Mouse (Mus musculus) stomach, embryonic 14.5 days (tissue): ENCODE data around the gene Ubr3. TPM values are rescaled to one million over a fixed set of nuclear protein-coding genes. Genes with fewer than 3 reads are reported as not detected.
A peak's percentile ranks its signal among the peaks of the same experiment; 100 is the strongest.

Experiments used
- ATAC-seq: fragments of 200-750 bp; cut with Nextera tagmentation; 2 replicates; pipeline ENCODE4 v1.8.0; 2017; ENCODE audit warnings: low read depth, moderate TSS enrichment; ENCODE audit not compliant: insufficient number of reproducible peaks, insufficient read depth, low FRiP score
- H3K27ac ChIP-seq: fragments of 300-500 bp; sonication (generic); 2 replicates; pipeline ENCODE4 v1.5.1; 2014; ENCODE audit warnings: mild to moderate bottlenecking, low read length, moderate library complexity, mixed read lengths
- H3K27me3 ChIP-seq: fragments of 300-500 bp; sonication (generic); 2 replicates; pipeline ENCODE4 v1.6.1; 2014; ENCODE audit warnings: low read length, control low read depth, mixed read lengths; ENCODE audit not compliant: control insufficient read depth, insufficient read depth
- H3K36me3 ChIP-seq: fragments of 300-500 bp; sonication (generic); 2 replicates; pipeline ENCODE4 v1.6.1; 2014; ENCODE audit warnings: mild to moderate bottlenecking, control low read depth, low read length, moderate library complexity, mixed read lengths; ENCODE audit not compliant: control insufficient read depth, insufficient read depth
- H3K4me1 ChIP-seq: fragments of 300-500 bp; sonication (generic); 2 replicates; pipeline ENCODE4 v1.6.1; 2014; ENCODE audit warnings: low read length, control low read depth, mixed read lengths; ENCODE audit not compliant: control insufficient read depth, insufficient read depth
- H3K4me2 ChIP-seq: fragments of 300-500 bp; sonication (generic); replicated peaks from 2 replicates; pipeline ENCODE4 v1.6.1; 2014; ENCODE audit warnings: low read depth, low read length, control low read depth
- H3K4me3 ChIP-seq: fragments of 300-500 bp; sonication (generic); 2 replicates; pipeline ENCODE4 v1.5.1; 2014; ENCODE audit warnings: low read depth, low read length, control low read depth
- H3K9ac ChIP-seq: fragments of 300-500 bp; sonication (generic); replicated peaks from 2 replicates; pipeline ENCODE4 v1.6.1; 2014; ENCODE audit warnings: low read depth, mild to moderate bottlenecking, control low read depth, low read length, moderate library complexity, mixed read lengths
- H3K9me3 ChIP-seq: fragments of 300-500 bp; sonication (generic); 2 replicates; pipeline ENCODE4 v1.6.1; 2016; ENCODE audit warnings: low read depth, low read length, control low read depth; ENCODE audit not compliant: control insufficient read depth
- WGBS: fragments of 180-500 bp; shearing (Covaris S2); extraction: QIAGEN DNeasy Blood & Tissue Kit; methylation state at CpG from one replicate; pipeline ENCODE4 v1.1.7; 2014; 5-methylcytosine and 5-hydroxymethylcytosine counted together
- polyA plus RNA-seq: library from polyadenylated mRNA; unstranded; fragments of >200 nt; fragmentation: Nextera tagmentation; extraction: Ambion mirVana; gene quantifications from 2 replicates; pipeline ENCODE4 v1.2.1, GENCODE M21; 2014

The Ubr3 gene
- polyA plus RNA-seq, 1 experiment from 2014 or later: 19.6 TPM

GRCm38 (mm10) chr2:70053803-70054202 lies 156.8 kb downstream of the Ubr3 start:
- Histone ChIP-seq H3K4me1 (no peaks in the 10 kb centered on the region), H3K9me3 (no peaks in the 10 kb centered on the region), H3K27ac (no peak overlapping the region), H3K27me3 (no peaks in the 10 kb centered on the region), H3K4me3 (no peak overlapping the region), H3K36me3 (no peaks in the 10 kb centered on the region), H3K9ac (no peak overlapping the region), H3K4me2 (no peak overlapping the region)
- WGBS: 79% methylated on average over 9 of the region's 9 CpGs
- no peak for ATAC-seq

- H3K4me3 ChIP-seq: no peak overlapping the region
- H3K9me3 ChIP-seq: no peaks in the 10 kb centered on the region
- ATAC-seq: no peak
- H3K9ac ChIP-seq: no peak overlapping the region
- 91% methylated on average over 4 of the region's 4 CpGs for WGBS
- no peaks in the 10 kb centered on the region for H3K36me3 ChIP-seq
- H3K27me3 ChIP-seq: no peaks in the 10 kb centered on the region
- H3K4me2 ChIP-seq: no peak overlapping the region
- H3K27ac ChIP-seq: no peak overlapping the region
- no peaks in the 10 kb centered on the region for H3K4me1 ChIP-seq
Measured at GRCm38 (mm10) chr2:70058201-70058600, 161.2 kb downstream of the Ubr3 start.

GRCm38 (mm10) chr2:70060359-70061345 lies 163.6 kb downstream of the Ubr3 start:
- no peak for ATAC-seq
- H3K27me3 ChIP-seq: no peaks in the 10 kb centered on the region
- no peak overlapping the region for H3K27ac ChIP-seq
- H3K9me3 ChIP-seq: no peaks in the 10 kb centered on the region
- H3K9ac ChIP-seq: no peak overlapping the region
- no peak overlapping the region for H3K4me2 ChIP-seq
- H3K36me3 ChIP-seq: no peaks in the 10 kb centered on the region
- no peaks in the 10 kb centered on the region for H3K4me1 ChIP-seq
- 38% methylated on average over 11 of the region's 11 CpGs for WGBS
- no peak overlapping the region for H3K4me3 ChIP-seq

GRCm38 (mm10) chr2:70065116-70065515 lies 168.1 kb downstream of the Ubr3 start:
- Histone ChIP-seq H3K9ac (no peak overlapping the region), H3K36me3 (no peaks in the 10 kb centered on the region), H3K4me2 (no peak overlapping the region), H3K27ac (no peak overlapping the region), H3K27me3 (no peaks in the 10 kb centered on the region), H3K4me3 (no peak overlapping the region), H3K4me1 (no peaks in the 10 kb centered on the region), H3K9me3 (no peaks in the 10 kb centered on the region)
- 82% methylated on average over 6 of the region's 6 CpGs for WGBS
- ATAC-seq: no peak

GRCm38 (mm10) chr2:70065729-70066300 lies 168.8 kb downstream of the Ubr3 start:
- H3K4me3 ChIP-seq: no peak overlapping the region
- no peaks in the 10 kb centered on the region for H3K36me3 ChIP-seq
- WGBS: 52% methylated on average over 7 of the region's 7 CpGs
- no peak overlapping the region for H3K9ac ChIP-seq
- no peak overlapping the region for H3K4me2 ChIP-seq
- no peaks in the 10 kb centered on the region for H3K9me3 ChIP-seq
- no peaks in the 10 kb centered on the region for H3K4me1 ChIP-seq
- no peak for ATAC-seq
- H3K27ac ChIP-seq: no peak overlapping the region
- H3K27me3 ChIP-seq: no peaks in the 10 kb centered on the region

- no peak for ATAC-seq
- no peak overlapping the region for H3K27ac ChIP-seq
- H3K4me2 ChIP-seq: no peak overlapping the region
- no peaks in the 10 kb centered on the region for H3K36me3 ChIP-seq
- no peaks in the 10 kb centered on the region for H3K4me1 ChIP-seq
- H3K9ac ChIP-seq: no peak overlapping the region
- 61% methylated on average over 6 of the region's 6 CpGs for WGBS
- no peak overlapping the region for H3K4me3 ChIP-seq
- H3K27me3 ChIP-seq: no peaks in the 10 kb centered on the region
- no peaks in the 10 kb centered on the region for H3K9me3 ChIP-seq
Measured at GRCm38 (mm10) chr2:70066338-70067022, 169.4 kb downstream of the Ubr3 start.

- 78% methylated on average over 5 of the region's 5 CpGs for WGBS
- Histone ChIP-seq H3K4me3 (no peak overlapping the region), H3K4me1 (no peaks in the 10 kb centered on the region), H3K27ac (peak overlapping the region; percentile 44; the same call in 1 of the 2 replicates), H3K27me3 (no peaks in the 10 kb centered on the region), H3K4me2 (no peak overlapping the region), H3K9me3 (no peaks in the 10 kb centered on the region), H3K9ac (no peak overlapping the region), H3K36me3 (no peaks in the 10 kb centered on the region)
- ATAC-seq: peak; percentile 53; the same call in 1 of the 2 replicates
Measured at GRCm38 (mm10) chr2:70069861-70070260, 172.8 kb downstream of the Ubr3 start.
